Mouse (Mus musculus) frontal cortex, postnatal 14 days (tissue): ENCODE measurements around the gene Prss29.

ENCODE experiments used
- DNase-seq, 2 experiments: peaks; one replicate each; pipeline ENCODE4 v3.0.0; 2022; ENCODE audit warnings: low spot score in 2 of 2

Prss29 gene

GRCm38 (mm10) chr17:25318354-25318753 lies at the start of gene Prss29:
Prss29 (plus strand) TSS chr17:25318654.
- DNase-seq: no peak

GRCm38 (mm10) chr17:25270795-25271335 lies 47.6 kb upstream of the Prss29 start:
- no peak for DNase-seq

- DNase-seq: no peak
These were observed 46.1 kb upstream of the Prss29 start for GRCm38 (mm10) chr17:25272326-25272725.

- peak in 1 of 2 experiments; percentile 88 for DNase-seq
These were observed 45.3 kb upstream of the Prss29 start for GRCm38 (mm10) chr17:25272951-25273705.

- DNase-seq: peak; percentile 91 to 96
These were observed 44.5 kb upstream of the Prss29 start for GRCm38 (mm10) chr17:25273706-25274501.

GRCm38 (mm10) chr17:25274571-25275346 lies 43.7 kb upstream of the Prss29 start, which contains the start of gene Ube2i:
Ube2i (minus strand) TSS chr17:25274622.
- no peak for DNase-seq

GRCm38 (mm10) chr17:25275833-25276232 lies 42.6 kb upstream of the Prss29 start:
- no peak for DNase-seq

GRCm38 (mm10) chr17:25282133-25282532 lies 36.3 kb upstream of the Prss29 start:
- no peak for DNase-seq

GRCm38 (mm10) chr17:25285033-25285432 lies 33.4 kb upstream of the Prss29 start:
- peak in 1 of 2 experiments; percentile 23 for DNase-seq

GRCm38 (mm10) chr17:25288842-25289241 lies 29.6 kb upstream of the Prss29 start:
- DNase-seq: peak in 1 of 2 experiments; percentile 23

- no peak for DNase-seq
These were observed 28.0 kb upstream of the Prss29 start for GRCm38 (mm10) chr17:25290411-25290810.

- no peak for DNase-seq
These were observed 25.0 kb upstream of the Prss29 start for GRCm38 (mm10) chr17:25293495-25293894.

- DNase-seq: no peak
These were observed 24.3 kb upstream of the Prss29 start for GRCm38 (mm10) chr17:25294111-25294510.

GRCm38 (mm10) chr17:25298094-25298493 lies 20.4 kb upstream of the Prss29 start, which contains the start of gene Prss34:
Prss34 (plus strand) TSS chr17:25298394.
- no peak for DNase-seq

- DNase-seq: no peak
These were observed 10.1 kb upstream of the Prss29 start, which contains the start of gene Prss28 for GRCm38 (mm10) chr17:25308346-25308745. Prss28 (plus strand) TSS chr17:25308646.

GRCm38 (mm10) chr17:25320819-25321218 lies 2.4 kb downstream of the Prss29 start:
- DNase-seq: no peak

GRCm38 (mm10) chr17:25322930-25323329 lies 4.5 kb downstream of the Prss29 start:
- DNase-seq: no peak

- DNase-seq: no peak
These were observed 13.9 kb downstream of the Prss29 start for GRCm38 (mm10) chr17:25332321-25332720.

- DNase-seq: peak; percentile 15 to 49
These were observed 15.5 kb downstream of the Prss29 start for GRCm38 (mm10) chr17:25333943-25334342.

- no peak for DNase-seq
These were observed 19.8 kb downstream of the Prss29 start for GRCm38 (mm10) chr17:25338218-25338617.

GRCm38 (mm10) chr17:25340003-25340402 lies 21.5 kb downstream of the Prss29 start:
- no peak for DNase-seq
